In genomic region chr1:87217938-87218337, GRCm38 (mm10) we compare ENCODE assay signal across 11 mouse cellular contexts. TPM values are rescaled to one million over a fixed set of nuclear protein-coding genes. Genes with fewer than 3 reads are reported as not detected.
DNase-seq lines count a peak whose midpoint lies in the region; ATAC-seq and TF ChIP-seq lines count a peak whose summit lies in the region.
"Had no signal": no experiment of that assay in that cellular context is flagged by ENCODE, and none has a peak within 500 bp of the region (broad histone marks: within the 10 kb centered on the region; RNA-seq: fewer than 3 reads in every experiment).

No protein-coding gene starts in this region.

- peak; percentile 12 for ATAC-seq in CD4-positive, CD25-positive, alpha-beta regulatory T cell, adult 4 months
- ATAC-seq in liver, postnatal 0 days = no peak

- H3K79me2 ChIP-seq in liver, adult 2 months (ENCODE audit: control insufficient read depth, insufficient read depth, low read length) = peaks cover 19% of the 10 kb centered on the region; the same call in 1 of the 2 replicates

- H3K36me3 ChIP-seq in liver, adult 2 months (ENCODE audit: control insufficient read depth, insufficient read depth, low read length) = peaks cover 43% of the 10 kb centered on the region
- peaks cover 43% of the 10 kb centered on the region for H3K36me3 ChIP-seq in liver, postnatal 0 days (replicated peaks; ENCODE audit: insufficient read depth, low read length)

- H3K4me1 ChIP-seq in liver, adult 2 months (ENCODE audit: control insufficient read depth, insufficient read depth, low read length) = peaks cover 21% of the 10 kb centered on the region
- peaks cover 36% of the 10 kb centered on the region for H3K4me1 ChIP-seq in liver, postnatal 0 days (ENCODE audit: insufficient read depth)

- TF ChIP-seq EP300 in liver, postnatal 0 days (IDR thresholded peaks at IDR 0.05; ENCODE audit: low read depth) = no peak

- peak; percentile 59 for TF ChIP-seq CTCF in liver, adult 2 months (IDR thresholded peaks at IDR 0.05; ENCODE audit: low read depth, low read length)
- peak; percentile 69 for TF ChIP-seq CTCF in liver, postnatal 0 days (IDR thresholded peaks at IDR 0.05; ENCODE audit: low read depth)

- H3K9me3 ChIP-seq in liver, postnatal 0 days (ENCODE audit: low read length) = no peaks in the 10 kb centered on the region
- H3K9me3 ChIP-seq: embryonic facial prominence, embryonic 12.5 days had no signal

- 18% methylated on average over 3 of the region's 3 CpGs for WGBS in liver, adult 2 months
- 50% methylated on average over 3 of the region's 3 CpGs for whole genome bisulfite sequencing in liver, postnatal 0 days (ENCODE audit: insufficient replicate concordance)

- no peak for TF ChIP-seq POLR2A in liver, adult 2 months (IDR thresholded peaks at IDR 0.05; ENCODE audit: extremely low read depth, insufficient read depth, low read length)

- no peaks in the 10 kb centered on the region for H3K27me3 ChIP-seq in liver, adult 2 months (ENCODE audit: control insufficient read depth, insufficient read depth, low read length)
- H3K27me3 ChIP-seq in liver, postnatal 0 days (ENCODE audit: insufficient read depth, low read length) = no peaks in the 10 kb centered on the region
- H3K27me3 ChIP-seq: embryonic facial prominence, embryonic 12.5 days had no signal

- H3K9ac ChIP-seq in liver, adult 2 months (ENCODE audit: low read depth, low read length) = no peak overlapping the region
- no peak overlapping the region for H3K9ac ChIP-seq in liver, postnatal 0 days (replicated peaks)
- H3K9ac ChIP-seq: embryonic facial prominence, embryonic 12.5 days had no signal

- H3K4me2 ChIP-seq in liver, postnatal 0 days (ENCODE audit: low read depth, low read length) = peak overlapping the region; percentile 2; the same call in 1 of the 2 replicates
- H3K4me2 ChIP-seq: embryonic facial prominence, embryonic 12.5 days had no signal

- peak; percentile 79 for DNase-seq in liver, adult 2 months (ENCODE audit: extremely low read depth, low read depth, low spot score)
- DNase-seq in liver = no peak
- DNase-seq in NIH3T3 (ENCODE audit: low read depth) = peak; percentile 33
- DNase-seq in liver, postnatal 0 days = no peak
- DNase-seq in heart, adult 18-20 months = no peak
- no peak for DNase-seq in urinary bladder, postnatal 14 days (ENCODE audit: low spot score)
- DNase-seq: gastrocnemius, postnatal 36 days; thymus, adult 18-20 months had no signal

- no peak overlapping the region for H3K4me3 ChIP-seq in liver, adult 2 months (ENCODE audit: insufficient read depth, low read depth, low read length)
- no peak overlapping the region for H3K4me3 ChIP-seq in liver, postnatal 0 days (ENCODE audit: low read depth, low read length)
- H3K4me3 ChIP-seq: embryonic facial prominence, embryonic 12.5 days had no signal

- H3K27ac ChIP-seq in liver, adult 2 months (replicated peaks; ENCODE audit: insufficient read depth, low read depth, low read length) = no peak overlapping the region
- H3K27ac ChIP-seq in liver, postnatal 0 days (ENCODE audit: low read depth) = peak overlapping the region; percentile 19; the same call in 1 of the 2 replicates
- H3K27ac ChIP-seq: embryonic facial prominence, embryonic 12.5 days had no signal

RNA-seq across cellular contexts. Expression of gene Eif4e2, which starts 4.2 kb away (rescaled TPM):
- total RNA-seq in liver, adult 2 months (2014; rRNA removed) = 39.3 and 39.4 TPM in 2 replicates
- 23.3 and 23.8 TPM in 2 replicates for polyA plus RNA-seq in liver, adult 2 months (2012; rRNA removed)
- polyA plus RNA-seq in CD4-positive, CD25-positive, alpha-beta regulatory T cell, adult 4 months (2017; shearing (Covaris generic)) = 100 to 1,000 TPM; 101 to 133 TPM
- 84.7 and 91.7 TPM in 2 replicates for polyA plus RNA-seq in liver, postnatal 0 days (2015; fragmentation: Nextera tagmentation; extraction: Ambion mirVana)
- 10 to 100 TPM; 50.2 to 51.8 TPM for total RNA-seq in heart, adult 18-20 months (2021)

RNA-seq across cellular contexts. Expression of gene Chrng, which starts 13.5 kb away (rescaled TPM):
- total RNA-seq in liver, adult 2 months (2014; rRNA removed) = not detected in 2 replicates
- not detected in 2 replicates for polyA plus RNA-seq in liver, adult 2 months (2012; rRNA removed)
- polyA plus RNA-seq in CD4-positive, CD25-positive, alpha-beta regulatory T cell, adult 4 months (2017; shearing (Covaris generic)) = under 1 TPM in 1 of 2 experiments, not detected in 1; 0.30 TPM
- 0.19 TPM in 1 of 2 replicates, not detected in the other for polyA plus RNA-seq in liver, postnatal 0 days (2015; fragmentation: Nextera tagmentation; extraction: Ambion mirVana)
- total RNA-seq in heart, adult 18-20 months (2021) = not detected
- polyA plus RNA-seq: large intestine, adult 2 months had no signal

RNA-seq across cellular contexts. Expression of gene Chrnd, which starts 27.5 kb away (rescaled TPM):
- total RNA-seq in liver, adult 2 months (2014; rRNA removed) = not detected in 2 replicates
- polyA plus RNA-seq in liver, adult 2 months (2012; rRNA removed) = not detected in 2 replicates
- polyA plus RNA-seq in CD4-positive, CD25-positive, alpha-beta regulatory T cell, adult 4 months (2017; shearing (Covaris generic)) = not detected
- polyA plus RNA-seq in liver, postnatal 0 days (2015; fragmentation: Nextera tagmentation; extraction: Ambion mirVana) = 0.04 TPM in 1 of 2 replicates, not detected in the other
- total RNA-seq in heart, adult 18-20 months (2021) = not detected
- polyA plus RNA-seq: large intestine, adult 2 months had no signal

RNA-seq across cellular contexts. Expression of gene Prss56, which starts 34.8 kb away (rescaled TPM):
- total RNA-seq in liver, adult 2 months (2014; rRNA removed) = not detected in 2 replicates
- not detected in 2 replicates for polyA plus RNA-seq in liver, adult 2 months (2012; rRNA removed)
- polyA plus RNA-seq in CD4-positive, CD25-positive, alpha-beta regulatory T cell, adult 4 months (2017; shearing (Covaris generic)) = not detected
- not detected in 2 replicates for polyA plus RNA-seq in liver, postnatal 0 days (2015; fragmentation: Nextera tagmentation; extraction: Ambion mirVana)
- total RNA-seq in heart, adult 18-20 months (2021) = not detected
- total RNA-seq: gastrocnemius, postnatal 36 days had no signal
- polyA plus RNA-seq: large intestine, adult 2 months had no signal

RNA-seq across cellular contexts. Expression of gene Efhd1, which starts 46.2 kb away (rescaled TPM):
- total RNA-seq in liver, adult 2 months (2014; rRNA removed) = 0.54 TPM in 1 of 2 replicates, not detected in the other
- 0.22 and 0.24 TPM in 2 replicates for polyA plus RNA-seq in liver, adult 2 months (2012; rRNA removed)
- polyA plus RNA-seq in CD4-positive, CD25-positive, alpha-beta regulatory T cell, adult 4 months (2017; shearing (Covaris generic)) = under 1 TPM in 1 of 2 experiments, not detected in 1; 0.35 TPM
- polyA plus RNA-seq in liver, postnatal 0 days (2015; fragmentation: Nextera tagmentation; extraction: Ambion mirVana) = 0.24 and 0.26 TPM in 2 replicates
- total RNA-seq in heart, adult 18-20 months (2021) = 1 to 10 TPM; 4.4 to 4.8 TPM

Comparison
In these comparisons a context has a peak if more than half of its experiments do, and no peak if none do; other contexts are left out.
1. DNase-seq: peak in liver, adult 2 months (single experiment) and NIH3T3 (single experiment); none in liver (single experiment), liver, postnatal 0 days (single experiment), heart, adult 18-20 months (0 of 2) and urinary bladder, postnatal 14 days (single experiment).